Mouse (Mus musculus) heart, embryonic 16.5 days (tissue): ENCODE results near the gene Lztr1. TPM values are rescaled to one million over a fixed set of nuclear protein-coding genes. Genes with fewer than 3 reads are reported as not detected.
"Not testable (repeated sequence)": the region's sequence is repeated elsewhere in the genome, so short reads cannot be mapped to it uniquely, and the experiment has no call there.

Experiments
- ATAC-seq: fragments of 200-750 bp; cut with Nextera tagmentation; replicated peaks from 2 replicates; pipeline ENCODE4 v1.8.0; 2017; ENCODE audit warnings: moderate number of reproducible peaks; ENCODE audit not compliant: insufficient read depth, low FRiP score; ENCODE audit errors: extremely low read depth
- H3K27ac ChIP-seq: fragments of 300-500 bp; sonication (generic); 2 replicates; pipeline ENCODE4 v1.5.1; 2014; ENCODE audit warnings: mild to moderate bottlenecking, low read length, control low read depth, moderate library complexity
- H3K27me3 ChIP-seq: fragments of 300-500 bp; sonication (generic); 2 replicates; pipeline ENCODE4 v1.6.1; 2014; ENCODE audit warnings: low read length, mixed read lengths; ENCODE audit not compliant: control insufficient read depth, insufficient read depth
- H3K36me3 ChIP-seq: fragments of 300-500 bp; sonication (generic); 2 replicates; pipeline ENCODE4 v1.6.1; 2014; ENCODE audit not compliant: control insufficient read depth, insufficient read depth
- H3K4me1 ChIP-seq: fragments of 300-500 bp; sonication (generic); 2 replicates; pipeline ENCODE4 v1.6.1; 2014; ENCODE audit warnings: low read length, mixed read lengths; ENCODE audit not compliant: control insufficient read depth, insufficient read depth
- H3K4me2 ChIP-seq: fragments of 300-500 bp; sonication (generic); 2 replicates; pipeline ENCODE4 v1.6.1; 2014; ENCODE audit warnings: low read depth, mild to moderate bottlenecking, control low read depth, low read length
- H3K4me3 ChIP-seq: fragments of 300-500 bp; sonication (generic); 2 replicates; pipeline ENCODE4 v1.5.1; 2014; ENCODE audit warnings: mild to moderate bottlenecking, control low read depth, low read length
- H3K9ac ChIP-seq: fragments of 300-500 bp; sonication (generic); 2 replicates; pipeline ENCODE4 v1.6.1; 2014; ENCODE audit warnings: low read length, control low read depth
- H3K9me3 ChIP-seq: fragments of 300-500 bp; sonication (generic); replicated peaks from 2 replicates; pipeline ENCODE4 v1.6.1; 2016; ENCODE audit warnings: low read length; ENCODE audit not compliant: control insufficient read depth
- WGBS: fragments of 180-500 bp; shearing (Covaris S2); extraction: QIAGEN DNeasy Blood & Tissue Kit; methylation state at CpG from one replicate; pipeline ENCODE4 v1.1.7; 2014; 5-methylcytosine and 5-hydroxymethylcytosine counted together
- polyA plus RNA-seq: library from polyadenylated mRNA; unstranded; fragments of >200 nt; fragmentation: Nextera tagmentation; extraction: Ambion mirVana; gene quantifications from 2 replicates; pipeline ENCODE4 v1.2.1, GENCODE M21; 2015

Gene Lztr1
- polyA plus RNA-seq, 1 experiment from 2014 or later: 59.2 TPM

GRCm38 (mm10) chr16:17536584-17536983, 28.1 kb downstream of the Lztr1 start:
- Histone ChIP-seq H3K27me3 (peaks cover 5% of the 10 kb centered on the region), H3K9ac (no peak overlapping the region), H3K27ac (no peak overlapping the region), H3K4me1 (peaks cover 3% of the 10 kb centered on the region), H3K4me3 (no peak overlapping the region), H3K4me2 (no peak overlapping the region), H3K9me3 (0 out of 2 replicates have a peak, but pooled peaks cover 2% of the 10 kb centered on the region), H3K36me3 (no peaks in the 10 kb centered on the region)
- ATAC-seq: no peak
- 83% methylated on average over 3 of the region's 3 CpGs for WGBS

- Histone ChIP-seq H3K4me2 (no peak overlapping the region), H3K4me1 (no peaks in the 10 kb centered on the region), H3K27me3 (peaks cover 5% of the 10 kb centered on the region), H3K9me3 (no peaks in the 10 kb centered on the region), H3K27ac (no peak overlapping the region), H3K9ac (no peak overlapping the region), H3K36me3 (no peaks in the 10 kb centered on the region), H3K4me3 (no peak overlapping the region)
- no peak for ATAC-seq
- 71% methylated on average over 2 of the region's 2 CpGs for WGBS
Measured at GRCm38 (mm10) chr16:17542632-17543031, 34.1 kb downstream of the Lztr1 start.

- Histone ChIP-seq H3K27me3 (no peaks in the 10 kb centered on the region), H3K4me1 (peaks cover 21% of the 10 kb centered on the region), H3K9ac (no peak overlapping the region), H3K9me3 (no peaks in the 10 kb centered on the region), H3K27ac (no peak overlapping the region), H3K36me3 (no peaks in the 10 kb centered on the region), H3K4me2 (no peak overlapping the region), H3K4me3 (no peak overlapping the region)
- ATAC-seq: no peak
- WGBS: 60% methylated on average over 7 of the region's 7 CpGs
Measured at GRCm38 (mm10) chr16:17552837-17553236, 44.3 kb downstream of the Lztr1 start.

- 5% methylated on average over 18 of the region's 18 CpGs for WGBS
- no peaks in the 10 kb centered on the region for H3K27me3 ChIP-seq
- no peaks in the 10 kb centered on the region for H3K36me3 ChIP-seq
- peak; percentile 84 for ATAC-seq
- peak overlapping the region; percentile 53 for H3K9ac ChIP-seq
- no peaks in the 10 kb centered on the region for H3K9me3 ChIP-seq
- peaks cover 28% of the 10 kb centered on the region for H3K4me1 ChIP-seq
- H3K27ac ChIP-seq: peak overlapping the region; percentile 76
- peak overlapping the region; percentile 32 for H3K4me3 ChIP-seq
- peak overlapping the region; percentile 64 for H3K4me2 ChIP-seq
Measured at GRCm38 (mm10) chr16:17553910-17554685, 45.6 kb downstream of the Lztr1 start.

GRCm38 (mm10) chr16:17554702-17555101, 46.2 kb downstream of the Lztr1 start:
- 0 out of 2 replicates have a peak overlapping the region, but pooled peaks have one; percentile 11 for H3K4me3 ChIP-seq

GRCm38 (mm10) chr16:17556180-17556579, 47.7 kb downstream of the Lztr1 start:
- no peak for ATAC-seq
- Histone ChIP-seq H3K27me3 (no peaks in the 10 kb centered on the region), H3K27ac (no peak overlapping the region), H3K9ac (no peak overlapping the region), H3K4me2 (no peak overlapping the region), H3K9me3 (no peaks in the 10 kb centered on the region), H3K36me3 (no peaks in the 10 kb centered on the region), H3K4me1 (peaks cover 31% of the 10 kb centered on the region), H3K4me3 (no peak overlapping the region)
- 80% methylated on average over 4 of the region's 4 CpGs for WGBS

More at GRCm38 (mm10) chr16:17554702-17555101, 46.2 kb downstream of the Lztr1 start:
- 17% methylated on average over 4 of the region's 4 CpGs for WGBS
- not testable (repeated sequence) for H3K27me3 ChIP-seq, H3K9me3 ChIP-seq, ATAC-seq, H3K36me3 ChIP-seq
- Histone ChIP-seq H3K4me1 (peaks cover 28% of the 10 kb centered on the region), H3K9ac (peak overlapping the region; percentile 53; the same call in 1 of the 2 replicates), H3K27ac (peak overlapping the region; percentile 76), H3K4me2 (peak overlapping the region; percentile 64)

GRCm38 (mm10) chr16:17556907-17557306, 48.4 kb downstream of the Lztr1 start:
- H3K4me3 ChIP-seq: no peak overlapping the region
- H3K9me3 ChIP-seq: no peaks in the 10 kb centered on the region
- WGBS: 57% methylated on average over 4 of the region's 4 CpGs
- no peak for ATAC-seq
- no peak overlapping the region for H3K9ac ChIP-seq
- H3K4me2 ChIP-seq: no peak overlapping the region
- peaks cover 37% of the 10 kb centered on the region for H3K4me1 ChIP-seq
- H3K36me3 ChIP-seq: no peaks in the 10 kb centered on the region
- no peaks in the 10 kb centered on the region for H3K27me3 ChIP-seq
- H3K27ac ChIP-seq: no peak overlapping the region

GRCm38 (mm10) chr16:17557947-17558480, 49.5 kb downstream of the Lztr1 start:
- H3K4me2 ChIP-seq: peak overlapping the region; percentile 3; the same call in 1 of the 2 replicates
- no peaks in the 10 kb centered on the region for H3K36me3 ChIP-seq
- H3K9ac ChIP-seq: no peak overlapping the region
- 2% methylated on average over 5 of the region's 5 CpGs for WGBS
- H3K9me3 ChIP-seq: no peaks in the 10 kb centered on the region
- no peak for ATAC-seq
- H3K4me3 ChIP-seq: no peak overlapping the region
- peaks cover 39% of the 10 kb centered on the region for H3K4me1 ChIP-seq
- H3K27me3 ChIP-seq: peaks cover 6% of the 10 kb centered on the region; the same call in 1 of the 2 replicates
- no peak overlapping the region for H3K27ac ChIP-seq

GRCm38 (mm10) chr16:17558811-17559210, 50.3 kb downstream of the Lztr1 start:
- WGBS: 2% methylated on average over 5 of the region's 5 CpGs
- Histone ChIP-seq H3K36me3 (no peaks in the 10 kb centered on the region), H3K27ac (no peak overlapping the region), H3K27me3 (peaks cover 7% of the 10 kb centered on the region; the same call in 1 of the 2 replicates), H3K4me2 (peak overlapping the region; percentile 3), H3K4me1 (peaks cover 36% of the 10 kb centered on the region), H3K9ac (no peak overlapping the region; the same call in 1 of the 2 replicates), H3K4me3 (no peak overlapping the region), H3K9me3 (no peaks in the 10 kb centered on the region)
- 0 out of 2 replicates have a peak, but pooled peaks have one; percentile 7 for ATAC-seq
